Mouse (Mus musculus) 3T3-L1 (cell line): Measurements from ENCODE around the gene Hoxb4.

Experiments used
- DNase-seq: peaks from one replicate; pipeline ENCODE4 v3.0.0-alpha.2; 2015; ENCODE audit warnings: low read depth, low spot score

Gene Hoxb4

DNA sequence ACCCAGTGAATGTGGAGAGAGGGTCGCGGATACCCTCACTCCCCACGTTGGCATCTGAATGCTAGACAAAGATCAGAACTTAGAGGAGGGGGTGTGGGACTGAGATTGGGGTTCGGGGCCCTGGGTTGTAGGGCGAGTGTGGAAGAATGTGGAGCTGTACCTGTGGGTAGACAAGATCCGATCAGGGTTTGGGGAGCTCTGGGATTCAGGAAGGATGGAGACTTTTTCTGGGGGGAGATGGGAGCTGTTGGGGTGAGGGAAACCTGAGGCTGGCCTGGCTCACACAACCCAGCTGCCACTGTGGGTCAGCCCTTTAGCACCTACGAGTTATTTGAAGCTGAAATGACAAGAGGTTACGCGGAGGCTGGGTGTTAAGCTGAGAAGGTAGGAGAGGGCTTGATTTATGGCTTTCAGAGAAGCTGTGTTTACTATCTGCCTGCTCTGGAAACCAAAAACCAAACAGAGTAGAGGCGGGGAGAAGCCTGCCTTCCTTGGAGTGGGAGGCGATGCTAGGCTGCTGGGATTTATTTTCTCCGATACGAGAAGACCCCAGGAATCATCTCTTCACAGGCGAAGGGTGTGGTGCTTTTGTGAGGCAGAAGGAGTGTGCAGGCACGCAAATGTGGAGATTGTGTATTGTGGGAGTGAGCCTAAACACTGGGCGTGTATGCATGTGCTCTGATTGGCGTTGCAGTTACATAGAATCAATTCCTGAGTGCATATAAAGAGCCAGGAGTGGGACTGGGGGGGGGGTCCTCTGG is 15.4 kb downstream of the Hoxb4 start:
- DNase-seq: no peak

DNA sequence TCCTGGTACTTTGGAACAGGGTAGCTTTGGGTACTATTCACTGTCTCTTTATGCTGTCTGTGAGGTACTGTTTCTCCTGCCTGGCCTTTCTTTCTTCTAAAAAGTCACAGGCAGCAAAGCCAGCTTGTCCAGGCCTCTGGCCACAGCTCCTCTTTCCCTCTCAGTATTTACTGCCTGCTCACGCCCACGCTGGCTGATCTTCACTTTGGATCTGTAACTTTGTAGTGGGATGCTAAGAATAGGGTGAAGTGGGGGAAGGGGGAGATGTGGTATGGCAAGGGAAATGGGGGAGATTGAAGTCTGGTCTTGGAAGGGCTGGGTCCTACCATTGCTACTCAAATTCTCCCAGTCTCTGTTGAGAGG is 15.9 kb downstream of the Hoxb4 start:
- DNase-seq: no peak

DNA sequence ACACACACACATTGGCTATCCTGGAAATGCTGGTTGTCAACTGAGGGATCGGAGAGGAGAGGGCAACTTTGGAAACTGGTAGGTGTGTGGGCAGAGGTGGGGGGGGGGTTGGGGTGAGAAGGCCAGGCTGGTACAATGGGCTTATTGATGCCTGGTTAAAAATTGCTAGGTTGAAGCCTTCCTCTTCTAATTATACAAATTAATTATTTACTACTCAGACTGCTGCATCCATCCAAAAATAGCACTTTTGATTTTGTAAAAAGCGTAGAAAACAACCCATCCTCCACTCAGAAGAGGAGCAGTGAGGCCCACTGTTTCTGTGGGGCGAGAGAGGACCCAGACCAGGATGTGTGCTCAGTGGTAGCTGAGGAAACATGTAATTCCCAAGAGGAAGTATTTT is 16.9 kb downstream of the Hoxb4 start:
- no peak for DNase-seq

DNA sequence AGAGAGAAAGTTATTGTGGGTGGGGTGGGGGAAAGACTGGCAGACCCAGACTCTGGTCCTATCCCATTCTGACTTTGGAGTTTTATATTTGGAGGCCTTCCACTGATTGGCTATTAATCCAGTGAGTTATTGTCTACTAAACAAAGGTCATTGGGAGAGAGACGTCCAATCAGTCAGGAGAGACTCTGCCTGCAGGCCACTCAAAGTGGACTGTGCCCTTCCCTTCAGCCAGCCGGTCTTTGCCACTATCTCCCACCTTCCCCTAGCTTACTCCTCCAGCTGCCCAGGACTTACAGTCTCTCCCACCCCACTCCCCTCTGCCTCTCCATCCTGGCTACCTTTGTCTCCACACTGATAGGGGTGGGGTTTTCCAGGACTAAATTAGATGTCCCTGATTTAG is 18.5 kb downstream of the Hoxb4 start:
- DNase-seq: no peak

DNA sequence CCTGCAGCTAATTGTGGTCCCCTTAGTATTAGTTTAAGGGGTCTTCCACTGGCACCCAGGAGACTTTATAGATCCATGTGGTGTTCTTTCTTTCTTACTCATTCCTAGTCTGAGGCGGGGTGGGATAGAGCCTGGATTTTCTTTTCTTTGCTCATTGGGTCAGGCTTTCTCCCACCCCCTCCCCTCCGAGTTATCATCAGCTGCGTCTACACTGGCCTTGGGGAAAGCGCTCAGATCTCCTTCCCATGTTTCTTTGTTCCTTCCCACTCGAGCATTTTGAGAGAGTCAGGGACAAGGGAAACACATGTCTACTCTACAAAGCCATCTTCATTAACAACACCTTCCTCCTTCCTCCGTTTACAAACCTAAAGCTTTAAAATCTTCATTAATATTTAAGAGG is 19.0 kb downstream of the Hoxb4 start:
- DNase-seq: no peak

DNA sequence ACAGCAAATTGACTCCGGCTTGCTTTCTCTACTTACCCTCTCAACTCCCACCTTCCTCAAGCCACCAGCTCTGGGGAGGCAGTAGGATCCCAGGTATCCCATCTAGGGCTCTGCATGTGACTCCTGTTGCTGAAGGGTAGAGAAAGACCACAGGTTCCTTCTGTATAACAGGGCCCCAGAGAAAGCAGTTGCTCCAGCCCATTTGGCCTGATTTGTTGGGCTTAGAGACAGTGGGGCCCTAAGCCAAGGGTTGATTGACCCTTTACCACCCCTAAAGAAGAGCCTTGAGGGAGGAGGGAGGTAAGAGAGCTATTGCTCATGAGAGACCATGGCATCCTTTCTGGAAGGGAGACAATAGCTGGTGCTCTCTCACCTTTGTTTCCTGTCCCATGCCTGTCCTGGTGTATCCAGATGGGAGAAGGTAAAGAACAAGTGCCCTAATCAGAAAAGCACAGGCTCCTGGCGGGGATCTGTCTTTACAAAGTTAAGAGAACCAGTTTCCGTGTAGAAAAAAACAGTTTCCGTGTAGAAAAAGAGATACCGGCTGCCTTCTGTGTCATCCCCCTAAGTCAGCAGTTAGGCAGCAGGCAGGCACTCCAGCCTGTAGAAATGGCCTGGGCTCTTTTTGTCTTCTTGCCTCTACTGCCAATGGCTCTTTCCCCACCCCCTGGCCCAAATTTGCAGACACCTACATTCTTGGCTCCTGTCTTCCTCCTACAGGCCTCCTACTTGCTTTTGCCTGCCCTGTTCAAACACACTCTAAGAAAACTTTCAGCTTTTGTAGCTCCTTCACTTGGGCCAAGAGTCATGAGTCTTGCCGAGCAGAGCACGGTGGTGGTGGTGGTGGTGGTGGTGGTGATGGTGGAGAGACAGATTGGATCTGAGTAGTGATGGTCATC is 21.1 kb downstream of the Hoxb4 start:
- DNase-seq: no peak

DNA sequence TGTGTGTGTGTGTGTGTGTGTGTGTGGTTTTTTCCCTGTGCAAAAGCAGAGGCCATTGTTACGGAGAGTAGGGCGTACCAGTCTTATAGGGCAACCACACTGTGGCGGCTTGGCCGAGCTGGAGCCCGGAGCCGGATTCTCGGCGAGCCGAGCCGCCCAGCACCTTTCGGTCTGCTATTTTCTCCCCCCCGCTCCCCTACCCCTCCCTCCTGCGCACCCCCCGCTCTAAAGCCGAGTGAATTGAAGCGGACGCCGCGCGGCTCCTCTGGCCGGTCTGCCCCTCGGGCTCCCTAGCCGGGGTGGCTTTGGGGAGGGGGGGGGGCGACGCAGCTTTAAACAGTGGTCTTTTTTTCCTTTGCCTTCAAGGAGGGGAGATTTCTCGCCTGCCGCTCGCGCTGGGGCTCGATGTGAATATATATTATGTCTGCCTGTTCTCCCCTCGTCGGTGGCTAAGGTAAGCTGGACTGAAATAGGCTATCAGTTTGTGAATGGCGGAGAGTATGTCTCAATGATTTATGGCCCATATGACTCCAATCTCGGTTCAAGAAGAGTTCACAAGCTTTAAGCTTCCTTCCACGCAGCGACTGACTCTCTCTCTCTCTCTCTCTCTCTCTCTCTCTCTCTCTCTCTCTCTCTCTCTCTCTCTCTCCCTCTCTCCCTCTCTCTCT is 22.8 kb downstream of the Hoxb4 start:
- peak; percentile 65 for DNase-seq

DNA sequence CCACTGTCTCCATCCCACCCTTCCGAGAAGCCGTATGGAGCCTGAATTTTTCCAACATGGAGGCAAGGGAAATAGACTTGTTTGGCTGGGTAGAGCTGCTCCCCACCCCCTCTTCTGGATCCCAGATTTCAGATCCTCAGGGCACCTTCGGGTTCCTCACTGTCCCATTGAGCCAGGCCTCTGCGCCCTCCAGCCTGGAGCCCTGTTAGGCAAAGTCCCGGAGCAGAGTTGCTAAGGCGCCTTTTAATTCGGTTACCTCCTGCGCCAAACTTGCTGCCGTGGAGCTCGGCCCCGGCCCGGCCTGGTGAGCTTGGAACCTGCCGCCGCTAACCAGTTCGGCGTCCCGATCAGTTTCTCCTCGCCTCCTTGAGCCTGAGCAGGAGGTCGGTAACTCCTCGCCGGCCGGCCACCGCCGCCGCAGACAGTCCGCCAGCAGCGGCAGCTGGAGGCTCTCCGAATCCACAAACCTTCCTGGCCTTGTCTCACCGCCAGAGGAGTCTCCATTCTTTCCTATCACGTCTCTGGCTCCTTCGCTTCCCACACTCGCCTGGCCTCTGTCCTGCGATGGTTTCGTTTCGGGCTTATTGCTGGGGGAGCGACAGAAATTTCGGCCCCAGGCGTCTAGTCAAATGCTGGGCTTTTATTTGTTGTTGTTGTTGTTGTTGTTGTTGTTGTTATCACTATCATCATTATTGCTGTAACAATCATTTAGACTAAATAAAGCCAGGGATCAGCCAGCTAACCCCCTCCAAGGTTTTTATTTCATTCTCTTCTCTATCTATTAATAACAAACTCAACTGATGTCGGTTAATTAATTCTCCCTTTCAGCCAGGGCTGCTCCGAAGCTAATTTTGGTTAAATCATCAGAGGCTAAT is 23.9 kb downstream of the Hoxb4 start:
- peak; percentile 45 for DNase-seq

DNA sequence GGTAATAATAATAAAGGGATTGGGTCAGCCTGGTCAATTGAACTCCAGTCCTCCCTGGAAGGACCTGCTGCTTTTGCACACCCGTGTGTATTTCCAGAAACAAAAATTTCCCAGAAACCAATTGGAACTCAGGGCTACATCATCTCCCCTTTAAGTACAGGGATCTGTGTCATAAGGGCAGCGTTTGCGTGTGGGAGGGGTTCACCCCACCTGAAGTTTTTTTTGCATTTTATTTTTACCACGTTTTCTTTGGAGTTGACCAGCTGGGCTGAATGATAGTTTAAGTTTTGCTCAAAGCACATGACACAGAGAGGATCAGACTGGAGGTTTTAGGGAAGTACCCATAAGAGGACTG is 24.5 kb downstream of the Hoxb4 start:
- DNase-seq: no peak

DNA sequence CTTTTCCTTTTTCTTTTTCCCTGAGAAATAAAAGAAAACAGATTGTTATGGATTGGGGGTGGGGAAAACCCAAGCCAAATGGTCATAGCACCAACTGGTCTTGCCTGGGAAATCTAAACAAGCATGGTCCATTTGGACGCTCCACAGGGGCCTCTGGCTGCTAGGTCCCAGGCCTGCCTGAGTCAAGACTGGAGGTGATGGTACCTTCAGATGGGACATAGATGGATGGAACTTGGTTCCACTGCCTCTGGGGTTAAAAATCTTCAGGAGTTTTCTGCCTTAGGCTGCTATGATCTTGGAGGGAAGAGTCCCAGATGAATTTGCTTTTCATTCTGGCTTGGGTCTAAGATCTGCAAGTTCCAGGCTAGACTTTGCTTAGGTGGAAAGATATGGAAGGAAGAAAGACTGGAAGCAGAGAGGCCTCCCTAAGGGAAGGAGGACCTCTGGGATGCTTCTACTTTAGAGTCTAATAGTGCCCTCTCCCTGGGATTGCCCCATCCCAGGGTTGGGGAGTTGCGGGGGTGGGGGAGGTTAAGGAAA is 25.2 kb downstream of the Hoxb4 start:
- DNase-seq: no peak

DNA sequence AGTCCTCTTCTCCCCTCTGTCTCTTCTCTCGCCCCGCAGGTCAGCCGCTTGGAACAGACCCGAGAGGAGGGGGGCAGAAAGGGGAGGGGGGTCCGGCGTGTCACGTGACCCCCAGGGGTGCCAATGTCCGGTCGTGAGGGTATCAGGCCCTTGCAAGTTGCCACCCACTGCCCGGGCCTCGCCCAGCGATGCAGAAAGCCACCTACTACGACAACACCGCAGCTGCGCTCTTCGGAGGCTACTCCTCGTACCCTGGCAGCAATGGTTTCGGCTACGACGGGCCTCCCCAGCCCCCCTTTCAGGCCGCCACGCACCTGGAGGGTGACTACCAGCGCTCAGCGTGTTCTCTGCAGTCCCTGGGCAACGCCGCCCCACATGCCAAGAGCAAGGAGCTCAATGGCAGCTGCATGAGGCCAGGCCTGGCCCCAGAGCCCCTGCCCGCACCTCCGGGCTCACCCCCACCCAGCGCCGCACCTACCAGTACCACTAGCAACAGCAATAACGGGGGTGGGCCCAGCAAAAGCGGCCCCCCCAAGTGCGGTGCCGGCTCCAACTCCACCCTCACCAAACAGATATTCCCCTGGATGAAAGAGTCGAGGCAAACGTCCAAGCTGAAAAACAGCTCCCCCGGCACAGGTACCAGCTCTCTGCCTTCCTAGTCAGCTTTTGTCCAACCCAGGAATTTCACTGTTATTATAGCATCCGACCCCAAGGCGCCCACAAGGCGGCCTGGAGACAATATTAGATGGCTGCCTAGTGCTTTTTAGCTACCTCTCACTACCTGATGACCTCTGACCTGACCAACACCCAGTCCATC is 26.2 kb downstream of the Hoxb4 start:
- DNase-seq: no peak

DNA sequence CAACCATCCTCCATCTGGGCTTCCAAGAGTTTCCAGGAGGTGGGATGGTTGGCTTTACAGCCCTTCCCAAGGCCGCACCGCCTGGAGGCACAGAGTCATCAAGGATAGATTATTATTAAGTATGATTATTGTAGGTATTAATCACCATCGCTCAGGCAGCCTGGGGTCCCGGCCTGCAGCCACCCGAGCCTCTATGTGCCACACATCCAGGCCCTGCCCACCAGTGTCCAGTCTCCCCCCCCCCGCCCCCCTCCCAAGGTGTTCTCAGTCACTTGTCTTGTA is 26.8 kb downstream of the Hoxb4 start:
- DNase-seq: no peak

DNA sequence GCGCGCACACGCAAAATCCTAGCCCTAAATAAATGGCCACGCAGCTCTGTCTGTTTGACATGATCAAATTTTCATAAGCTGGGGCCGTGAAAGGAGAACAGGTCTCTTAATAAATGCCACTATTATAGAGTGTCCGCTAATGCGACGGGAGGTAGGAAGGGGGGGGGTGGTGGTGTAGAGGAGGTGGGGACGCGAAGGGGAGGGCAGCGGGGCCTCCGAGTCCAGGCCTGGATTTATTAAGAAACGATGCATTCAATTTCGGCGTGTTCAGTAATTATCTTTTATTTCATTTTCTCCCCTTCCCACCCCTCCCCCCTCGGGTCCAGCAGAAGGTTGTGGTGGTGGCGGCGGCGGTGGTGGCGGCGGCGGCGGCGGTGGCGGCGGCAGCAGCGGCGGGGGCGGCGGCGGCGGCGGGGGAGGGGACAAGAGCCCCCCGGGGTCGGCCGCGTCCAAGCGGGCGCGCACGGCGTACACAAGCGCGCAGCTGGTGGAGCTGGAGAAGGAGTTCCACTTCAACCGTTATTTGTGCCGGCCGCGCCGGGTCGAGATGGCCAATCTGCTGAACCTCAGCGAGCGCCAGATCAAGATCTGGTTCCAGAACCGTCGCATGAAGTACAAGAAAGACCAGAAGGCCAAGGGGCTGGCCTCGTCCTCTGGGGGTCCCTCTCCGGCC is 27.3 kb downstream of the Hoxb4 start:
- no peak for DNase-seq

DNA sequence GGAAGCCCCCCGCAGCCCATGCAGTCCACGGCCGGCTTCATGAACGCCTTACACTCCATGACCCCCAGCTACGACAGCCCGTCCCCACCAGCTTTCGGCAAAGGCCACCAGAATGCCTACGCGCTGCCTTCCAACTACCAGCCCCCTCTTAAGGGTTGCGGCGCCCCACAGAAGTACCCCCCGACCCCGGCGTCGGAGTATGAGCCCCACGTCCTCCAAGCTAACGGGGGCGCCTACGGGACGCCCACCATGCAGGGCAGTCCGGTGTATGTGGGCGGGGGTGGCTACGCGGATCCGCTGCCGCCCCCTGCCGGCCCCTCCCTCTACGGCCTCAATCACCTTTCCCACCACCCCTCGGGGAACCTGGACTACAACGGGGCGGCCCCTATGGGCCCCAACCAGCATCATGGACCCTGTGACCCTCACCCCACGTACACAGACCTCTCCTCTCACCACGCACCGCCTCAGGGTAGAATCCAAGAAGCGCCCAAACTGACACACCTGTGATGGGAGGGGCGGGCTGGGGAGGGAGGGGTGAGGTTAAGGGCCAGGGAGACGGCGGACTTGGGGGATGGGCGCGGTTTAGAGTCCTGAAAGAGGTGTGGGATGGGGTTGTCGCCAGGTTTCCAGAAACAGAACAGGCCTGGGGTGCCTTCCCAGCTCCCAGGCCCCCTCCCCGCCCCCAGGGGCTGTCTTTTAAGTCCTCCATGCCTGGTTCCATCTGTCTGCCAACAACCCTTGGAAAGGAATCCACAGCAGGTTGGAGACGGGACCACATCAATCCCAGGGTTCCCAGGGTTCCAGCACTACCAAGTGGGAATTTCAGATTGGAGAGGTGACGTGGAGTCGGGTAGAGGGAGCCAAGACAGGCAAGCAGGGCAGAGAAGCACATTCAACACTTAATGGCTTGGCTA is 28.1 kb downstream of the Hoxb4 start:
- DNase-seq: no peak

DNA sequence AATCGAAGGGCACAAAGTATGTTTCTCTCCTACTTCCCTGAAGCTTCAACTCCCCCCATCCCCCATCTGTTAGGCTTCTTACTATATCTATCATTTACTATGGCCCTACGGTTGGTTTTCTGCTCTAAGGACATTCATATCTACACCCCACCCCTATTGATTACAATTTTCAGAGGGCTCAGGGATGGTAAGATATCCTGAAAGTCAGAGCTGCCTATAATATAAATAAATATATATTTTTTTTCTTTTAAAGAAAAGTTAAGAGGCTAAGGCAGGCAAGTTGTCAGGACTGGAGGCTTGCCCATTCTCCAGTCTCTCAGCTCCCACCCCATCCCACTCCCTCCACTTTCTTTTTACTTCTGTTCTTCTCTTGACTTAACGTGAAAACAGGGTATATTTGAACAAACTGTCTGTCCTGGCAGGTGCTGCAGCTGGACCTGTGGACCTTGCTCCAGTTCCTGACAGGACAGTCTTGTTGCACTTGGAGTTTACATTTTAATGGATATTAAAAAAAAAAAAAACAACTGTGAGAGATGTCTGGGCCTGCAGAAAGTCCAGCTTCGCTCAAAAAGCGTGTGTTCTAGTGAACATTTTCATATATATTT is 29.0 kb downstream of the Hoxb4 start:
- DNase-seq: no peak

DNA sequence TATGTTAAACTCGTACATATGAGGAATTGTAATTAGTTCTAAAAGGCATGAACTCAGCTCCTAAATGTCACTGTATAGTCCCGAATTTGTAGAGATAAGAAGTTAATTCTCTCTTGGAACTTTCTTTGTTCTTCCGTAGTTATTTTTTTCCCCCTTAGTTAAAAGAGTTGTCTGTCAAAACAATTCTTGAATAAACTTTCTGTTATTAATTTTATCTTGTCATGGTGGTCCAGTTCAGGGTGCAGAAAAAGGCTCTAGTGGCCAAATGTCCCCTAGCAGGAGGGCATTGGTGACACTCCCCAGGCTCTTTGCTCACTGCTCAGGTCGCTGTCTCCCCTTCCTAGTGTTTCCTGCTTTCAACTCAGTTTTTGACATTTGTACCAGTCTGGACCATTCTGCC is 29.6 kb downstream of the Hoxb4 start:
- DNase-seq: no peak

DNA sequence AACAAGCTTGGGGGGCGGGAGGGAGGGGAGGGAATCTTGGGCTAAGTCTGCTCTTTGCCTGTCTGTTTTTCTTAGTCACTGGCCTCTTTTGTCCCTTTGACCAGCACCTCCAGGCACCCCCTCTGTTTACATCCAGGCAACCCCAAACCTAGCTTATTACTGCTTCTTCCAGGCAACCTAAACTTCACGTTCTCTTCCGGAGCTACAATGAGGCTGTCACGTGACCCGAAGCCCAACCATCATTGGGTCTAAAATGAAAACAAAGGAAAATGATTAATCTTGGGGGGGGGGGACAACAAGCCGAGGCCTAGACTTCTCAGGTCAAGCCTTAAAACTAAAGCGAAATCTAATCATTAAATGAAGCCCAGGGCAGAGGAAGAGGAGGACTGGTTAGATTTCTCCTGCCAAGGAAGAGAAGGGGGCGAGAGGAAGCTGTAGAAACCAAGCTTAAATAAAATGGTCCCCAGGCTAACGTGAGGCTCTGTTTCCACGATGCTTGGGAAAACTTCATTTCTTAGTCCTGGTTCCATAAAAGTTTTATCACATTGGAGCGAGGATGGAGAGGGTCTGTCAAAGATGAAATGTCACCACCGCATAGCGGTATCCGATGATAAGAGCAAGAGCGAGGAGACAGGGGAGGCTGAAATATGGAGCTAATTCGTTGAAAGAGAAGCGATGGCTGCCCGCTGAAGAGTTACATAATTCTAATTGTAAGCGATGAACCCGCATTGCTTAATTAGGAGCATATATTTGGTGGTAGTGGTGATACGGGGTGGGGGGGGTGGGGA is 30.3 kb downstream of the Hoxb4 start:
- DNase-seq: no peak

DNA sequence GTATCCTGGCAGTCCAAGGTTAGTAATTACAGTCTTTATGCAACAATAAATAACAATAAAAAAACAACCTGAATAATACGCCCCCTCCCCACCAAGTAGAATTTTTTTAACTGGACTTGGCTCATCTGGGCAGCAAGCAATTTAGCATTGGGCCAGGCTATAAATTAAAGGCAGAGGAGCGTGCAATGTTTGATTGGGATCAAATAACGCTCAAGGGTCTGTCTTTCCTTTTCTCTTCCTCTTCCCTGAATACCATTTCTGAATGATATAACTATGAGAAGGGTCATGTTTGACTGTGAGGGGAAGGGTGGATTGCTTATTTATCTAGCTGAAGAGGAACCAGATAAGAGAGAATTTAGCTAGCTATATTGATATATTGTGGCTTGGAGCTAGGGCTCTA is 30.9 kb downstream of the Hoxb4 start:
- no peak for DNase-seq
